Mouse (Mus musculus): ENCODE measurements around the gene Gadd45gip1. TPM values are rescaled to one million over a fixed set of nuclear protein-coding genes. Genes with fewer than 3 reads are reported as not detected.
A peak's percentile ranks its signal among the peaks of the same experiment; 100 is the strongest.

The Gadd45gip1 gene
- polyA plus RNA-seq, 1 experiment, result 24.2 TPM

DNA sequence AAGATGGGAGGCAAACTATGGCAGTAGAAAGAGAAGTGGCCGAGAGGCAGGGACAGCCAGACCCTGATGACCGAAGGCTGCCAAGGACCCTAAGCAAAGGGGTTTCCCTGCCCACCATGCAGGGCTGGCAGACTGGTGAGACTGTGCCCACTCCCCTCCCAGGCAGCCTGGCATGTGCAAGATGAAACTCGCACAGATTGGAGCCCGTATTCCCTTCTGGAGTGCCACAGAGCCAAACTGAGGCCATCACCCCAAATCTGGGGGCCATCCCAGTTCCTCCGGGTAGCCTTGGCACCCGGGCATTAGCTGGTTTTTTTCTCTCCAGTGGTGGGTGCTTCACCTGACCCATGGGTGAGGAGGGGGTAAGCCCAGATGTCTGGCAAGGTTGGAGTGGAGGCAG is 33.4 kb upstream of the Gadd45gip1 start:
- no peak overlapping the region for H3K4me3 ChIP-seq (ENCODE audit: insufficient read depth, low read depth, low read length)
- H3K27ac ChIP-seq (ENCODE audit: insufficient read depth, low read depth, low read length), result no peak overlapping the region
- no peak for DNase-seq
- 94% methylated on average over 6 of the region's 6 CpGs for WGBS
- no peak for TF ChIP-seq CTCF (conservative IDR thresholded peaks at IDR 0.05; ENCODE audit: insufficient read depth, insufficient read length, low read depth, low read length)
- TF ChIP-seq POLR2A (IDR thresholded peaks at IDR 0.05; ENCODE audit: low read depth, low read length), result no peak
- no peaks in the 10 kb centered on the region for H3K27me3 ChIP-seq (replicated peaks; ENCODE audit: control insufficient read depth, insufficient read depth, low read length)
- 0 out of 2 replicates have a peak, but pooled peaks cover 5% of the 10 kb centered on the region for H3K4me1 ChIP-seq (ENCODE audit: control insufficient read depth, insufficient read depth, low read length)
- H3K36me3 ChIP-seq (ENCODE audit: control insufficient read depth, insufficient read depth, low read length), result no peaks in the 10 kb centered on the region

GRCm38 (mm10) chr8:84798446-84799135 is 32.7 kb upstream of the Gadd45gip1 start:
- no peaks in the 10 kb centered on the region for H3K36me3 ChIP-seq (ENCODE audit: control insufficient read depth, insufficient read depth, low read length)
- peak overlapping the region; percentile 4 for H3K27ac ChIP-seq (ENCODE audit: insufficient read depth, low read depth, low read length)
- no peaks in the 10 kb centered on the region for H3K27me3 ChIP-seq (replicated peaks; ENCODE audit: control insufficient read depth, insufficient read depth, low read length)
- H3K4me1 ChIP-seq (ENCODE audit: control insufficient read depth, insufficient read depth, low read length), result 0 out of 2 replicates have a peak, but pooled peaks cover 5% of the 10 kb centered on the region
- TF ChIP-seq POLR2A (IDR thresholded peaks at IDR 0.05; ENCODE audit: low read depth, low read length) (no peak), CTCF (conservative IDR thresholded peaks at IDR 0.05; ENCODE audit: insufficient read depth, insufficient read length, low read depth, low read length) (no peak)
- WGBS, result 82% methylated on average over 10 of the region's 10 CpGs
- peak overlapping the region; percentile 64 for H3K4me3 ChIP-seq (ENCODE audit: insufficient read depth, low read depth, low read length)
- DNase-seq, result no peak

- Histone ChIP-seq H3K4me3 (ENCODE audit: insufficient read depth, low read depth, low read length) (peak overlapping the region; percentile 64), H3K4me1 (ENCODE audit: control insufficient read depth, insufficient read depth, low read length) (0 out of 2 replicates have a peak, but pooled peaks cover 5% of the 10 kb centered on the region), H3K27me3 (replicated peaks; ENCODE audit: control insufficient read depth, insufficient read depth, low read length) (no peaks in the 10 kb centered on the region), H3K27ac (ENCODE audit: insufficient read depth, low read depth, low read length) (peak overlapping the region; percentile 27), H3K36me3 (ENCODE audit: control insufficient read depth, insufficient read depth, low read length) (no peaks in the 10 kb centered on the region)
- TF ChIP-seq POLR2A (IDR thresholded peaks at IDR 0.05; ENCODE audit: low read depth, low read length), result no peak
- TF ChIP-seq CTCF (conservative IDR thresholded peaks at IDR 0.05; ENCODE audit: insufficient read depth, insufficient read length, low read depth, low read length), result no peak
- 5% methylated on average over 96 of the region's 108 CpGs for WGBS
- DNase-seq, result peak; percentile 67
Observed at GRCm38 (mm10) chr8:84799136-84799931, 32.0 kb upstream of the Gadd45gip1 start.

GRCm38 (mm10) chr8:84799999-84800831 is 31.1 kb upstream of the Gadd45gip1 start, which contains the start of gene Nfix:
Nfix (minus strand) TSS chr8:84800344.
- 16% methylated on average over 112 of the region's 125 CpGs for WGBS
- no peaks in the 10 kb centered on the region for H3K27me3 ChIP-seq (replicated peaks; ENCODE audit: control insufficient read depth, insufficient read depth, low read length)
- H3K4me1 ChIP-seq (ENCODE audit: control insufficient read depth, insufficient read depth, low read length), result 0 out of 2 replicates have a peak, but pooled peaks cover 5% of the 10 kb centered on the region
- TF ChIP-seq CTCF (conservative IDR thresholded peaks at IDR 0.05; ENCODE audit: insufficient read depth, insufficient read length, low read depth, low read length) (0 out of 2 replicates have a peak, but pooled peaks have one; percentile 9), POLR2A (IDR thresholded peaks at IDR 0.05; ENCODE audit: low read depth, low read length) (no peak)
- H3K36me3 ChIP-seq (ENCODE audit: control insufficient read depth, insufficient read depth, low read length), result no peaks in the 10 kb centered on the region
- H3K27ac ChIP-seq (ENCODE audit: insufficient read depth, low read depth, low read length), result peak within 1 kb of the TSS; percentile 27
- peak; percentile 82 for DNase-seq
- H3K4me3 ChIP-seq (ENCODE audit: insufficient read depth, low read depth, low read length), result peak within 1 kb of the TSS; percentile 64

GRCm38 (mm10) chr8:84806031-84806430 is 25.3 kb upstream of the Gadd45gip1 start:
- TF ChIP-seq POLR2A (IDR thresholded peaks at IDR 0.05; ENCODE audit: low read depth, low read length), result no peak
- TF ChIP-seq CTCF (conservative IDR thresholded peaks at IDR 0.05; ENCODE audit: insufficient read depth, insufficient read length, low read depth, low read length), result no peak
- DNase-seq, result no peak
- Histone ChIP-seq H3K36me3 (ENCODE audit: control insufficient read depth, insufficient read depth, low read length) (no peaks in the 10 kb centered on the region), H3K4me1 (ENCODE audit: control insufficient read depth, insufficient read depth, low read length) (no peaks in the 10 kb centered on the region; the same call in 1 of the 2 replicates), H3K27ac (ENCODE audit: insufficient read depth, low read depth, low read length) (no peak overlapping the region), H3K27me3 (replicated peaks; ENCODE audit: control insufficient read depth, insufficient read depth, low read length) (no peaks in the 10 kb centered on the region), H3K4me3 (ENCODE audit: insufficient read depth, low read depth, low read length) (no peak overlapping the region)
- WGBS, result 95% methylated on average over 5 of the region's 5 CpGs

DNA sequence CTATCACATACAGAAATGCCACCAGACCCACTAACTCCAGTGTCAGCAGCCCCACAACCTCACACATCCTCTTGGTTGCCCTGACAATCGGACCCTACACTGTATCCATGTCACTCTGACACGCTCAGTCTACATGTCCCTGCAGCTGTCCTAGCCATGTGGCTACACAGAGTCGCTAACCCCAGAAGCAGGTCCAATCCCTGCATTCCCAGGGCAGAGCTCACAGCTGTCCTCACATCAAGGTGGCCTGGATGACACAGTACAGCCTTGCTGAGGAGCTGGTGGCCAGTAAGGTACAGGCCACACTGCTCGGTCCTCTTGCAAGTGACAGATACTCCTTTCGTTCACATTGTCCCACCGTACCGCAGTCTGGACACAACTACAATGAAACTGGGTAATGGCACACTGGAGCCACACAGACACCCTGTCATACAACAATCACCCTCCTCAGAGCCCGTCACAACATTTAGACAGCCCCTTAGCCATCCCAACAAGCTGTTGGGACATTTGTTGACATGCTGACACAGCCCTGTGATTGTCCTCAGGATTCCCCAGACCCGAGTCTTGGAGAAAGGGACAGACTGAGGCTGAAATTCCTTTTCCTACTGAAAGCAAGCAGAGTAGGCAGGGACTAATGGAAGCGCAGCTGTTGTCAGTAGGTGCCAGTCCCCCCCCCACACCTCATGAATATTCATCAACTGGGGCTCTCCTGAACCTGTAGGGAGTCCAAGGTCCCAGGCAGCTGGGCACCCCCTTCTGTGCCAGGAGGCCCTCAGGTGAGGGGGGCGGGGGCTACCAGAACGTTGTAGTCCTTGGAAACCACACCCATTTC is 22.0 kb upstream of the Gadd45gip1 start:
- TF ChIP-seq CTCF (conservative IDR thresholded peaks at IDR 0.05; ENCODE audit: insufficient read depth, insufficient read length, low read depth, low read length), result no peak
- no peak for TF ChIP-seq POLR2A (IDR thresholded peaks at IDR 0.05; ENCODE audit: low read depth, low read length)
- Histone ChIP-seq H3K27me3 (replicated peaks; ENCODE audit: control insufficient read depth, insufficient read depth, low read length) (no peaks in the 10 kb centered on the region), H3K4me1 (ENCODE audit: control insufficient read depth, insufficient read depth, low read length) (no peaks in the 10 kb centered on the region; the same call in 1 of the 2 replicates), H3K4me3 (ENCODE audit: insufficient read depth, low read depth, low read length) (no peak overlapping the region), H3K27ac (ENCODE audit: insufficient read depth, low read depth, low read length) (no peak overlapping the region), H3K36me3 (ENCODE audit: control insufficient read depth, insufficient read depth, low read length) (no peaks in the 10 kb centered on the region)
- no peak for DNase-seq
- WGBS, result 76% methylated on average over 12 of the region's 12 CpGs
